Mouse (Mus musculus) spleen, adult 2 months (tissue): ENCODE measurements at regions not wholly inside any gene's neighbourhood (a gene's known extent, or its start where the extent isn't known, plus 50 kb on each side); places are given as distances from the start of the nearest gene placed in this dataset.

Experiments used
- CTCF ChIP-seq: fragments of 200-500 bp; IDR thresholded peaks from 2 replicates; pipeline ENCODE4 v1.5.1; 2011; ENCODE audit warnings: mild to moderate bottlenecking, inconsistent platforms; ENCODE audit not compliant: insufficient read depth, insufficient read length, insufficient replicate concordance; ENCODE audit errors: extremely low read depth
- POLR2A ChIP-seq: fragments of 200-500 bp; IDR thresholded peaks from 2 replicates; pipeline ENCODE4 v1.6.1; 2011; ENCODE audit warnings: low read depth, low read length, inconsistent platforms

- TF ChIP-seq CTCF, result no peak
- no peak for TF ChIP-seq POLR2A
Observed at GRCm38 (mm10) chr17:45232874-45233273, 200.7 kb downstream of the Cdc5l start.
